Mouse (Mus musculus): ENCODE data around the gene Adamtsl3. TPM values are rescaled to one million over a fixed set of nuclear protein-coding genes. Genes with fewer than 3 reads are reported as not detected.

Adamtsl3 gene
- polyA plus RNA-seq, 1 experiment from 2014 or later, result 2.2 TPM

DNA sequence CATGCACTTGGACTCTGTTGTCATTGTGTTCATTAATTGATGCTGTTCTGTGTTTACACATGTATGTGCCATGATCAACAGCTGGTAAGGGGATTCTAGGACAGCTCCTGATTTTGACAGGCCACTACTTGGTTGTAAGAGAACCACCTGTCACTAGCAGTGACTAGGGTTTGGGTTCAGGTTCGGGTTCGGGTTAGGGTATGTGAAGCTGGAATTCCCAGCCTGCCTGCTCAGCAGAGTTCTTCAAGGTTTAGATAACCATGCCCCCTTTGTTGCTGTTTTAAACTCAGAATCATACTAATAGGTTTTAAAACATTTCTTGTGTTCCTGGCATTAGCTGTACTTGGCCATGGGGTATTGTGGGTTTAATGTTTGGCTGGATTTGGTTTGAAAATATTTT, 11.2 kb downstream of the Adamtsl3 start:
- TF ChIP-seq EP300 (optimal IDR thresholded peaks at IDR 0.05), result no peak
- no peak for TF ChIP-seq CTCF (IDR thresholded peaks at IDR 0.05; ENCODE audit: low read depth)
- Histone ChIP-seq H3K27ac (replicated peaks) (no peak overlapping the region), H3K4me2 (replicated peaks; ENCODE audit: low read depth) (no peak overlapping the region), H3K4me1 (replicated peaks; ENCODE audit: control insufficient read depth, insufficient read depth) (no peaks in the 10 kb centered on the region), H3K9ac (ENCODE audit: low read length) (no peak overlapping the region), H3K4me3 (ENCODE audit: low read depth, low read length) (no peak overlapping the region), H3K9me3 (ENCODE audit: control insufficient read depth, low read length) (no peaks in the 10 kb centered on the region), H3K36me3 (ENCODE audit: control insufficient read depth, insufficient read depth, low read length) (no peaks in the 10 kb centered on the region), H3K27me3 (ENCODE audit: control insufficient read depth, insufficient read depth, low read length) (no peaks in the 10 kb centered on the region)
- no peak for ATAC-seq (ENCODE audit: low FRiP score, low TSS enrichment)
- DNase-seq (ENCODE audit: low spot score), result peak; percentile 1
- WGBS, result 73% methylated on average over 2 of the region's 2 CpGs

DNA sequence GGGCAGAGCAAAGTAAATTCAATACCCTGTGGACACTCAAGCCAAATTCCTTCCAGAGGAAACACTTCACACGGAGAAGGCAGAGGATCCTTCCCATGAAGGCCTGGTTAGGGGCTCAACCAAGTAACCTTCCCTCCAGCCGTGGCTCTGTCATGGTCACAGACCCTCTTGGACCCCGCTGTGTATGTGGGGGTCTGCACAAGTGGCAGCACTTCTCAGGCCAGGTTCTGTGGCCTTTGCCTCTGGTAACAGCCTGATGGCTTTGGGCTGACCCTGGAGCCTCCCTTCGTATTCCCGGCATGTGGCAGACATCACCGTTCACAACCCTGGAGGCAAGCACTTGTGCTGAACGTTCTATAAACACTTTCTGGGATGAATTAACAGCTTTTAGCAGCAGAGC, 14.3 kb downstream of the Adamtsl3 start:
- TF ChIP-seq EP300 (optimal IDR thresholded peaks at IDR 0.05) (no peak), CTCF (IDR thresholded peaks at IDR 0.05; ENCODE audit: low read depth) (no peak)
- Histone ChIP-seq H3K4me3 (ENCODE audit: low read depth, low read length) (no peak overlapping the region), H3K4me2 (replicated peaks; ENCODE audit: low read depth) (no peak overlapping the region), H3K9me3 (ENCODE audit: control insufficient read depth, low read length) (no peaks in the 10 kb centered on the region), H3K27ac (replicated peaks) (peak overlapping the region; percentile 35; the same call in 1 of the 2 replicates), H3K36me3 (ENCODE audit: control insufficient read depth, insufficient read depth, low read length) (no peaks in the 10 kb centered on the region), H3K27me3 (ENCODE audit: control insufficient read depth, insufficient read depth, low read length) (no peaks in the 10 kb centered on the region), H3K4me1 (replicated peaks; ENCODE audit: control insufficient read depth, insufficient read depth) (no peaks in the 10 kb centered on the region), H3K9ac (ENCODE audit: low read length) (no peak overlapping the region; the same call in 1 of the 2 replicates)
- DNase-seq (ENCODE audit: low spot score), result no peak
- 58% methylated on average over 7 of the region's 7 CpGs for WGBS
- ATAC-seq (ENCODE audit: low FRiP score, low TSS enrichment), result no peak

DNA sequence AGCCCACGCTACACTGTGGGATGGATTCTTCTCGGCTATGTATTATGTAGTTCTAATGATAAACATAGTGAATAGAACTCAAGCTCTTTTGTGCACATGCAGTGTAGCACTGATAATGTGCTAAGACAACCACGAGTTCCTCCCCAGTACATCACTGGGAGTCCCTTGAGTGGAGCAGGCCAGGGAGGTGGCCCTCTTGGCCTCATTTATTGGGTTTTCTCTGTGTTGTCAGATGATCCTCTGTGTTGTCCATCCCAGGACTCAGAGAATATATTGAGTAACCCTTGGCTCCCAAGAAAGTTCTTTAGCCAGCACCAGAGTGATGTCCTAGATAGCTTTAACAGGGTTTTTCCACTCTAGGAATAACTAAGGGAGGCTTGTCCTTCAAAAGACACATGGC, 14.9 kb downstream of the Adamtsl3 start:
- Histone ChIP-seq H3K4me2 (replicated peaks; ENCODE audit: low read depth) (no peak overlapping the region), H3K4me3 (ENCODE audit: low read depth, low read length) (no peak overlapping the region), H3K27me3 (ENCODE audit: control insufficient read depth, insufficient read depth, low read length) (no peaks in the 10 kb centered on the region), H3K9me3 (ENCODE audit: control insufficient read depth, low read length) (no peaks in the 10 kb centered on the region), H3K4me1 (replicated peaks; ENCODE audit: control insufficient read depth, insufficient read depth) (no peaks in the 10 kb centered on the region), H3K27ac (replicated peaks) (no peak overlapping the region), H3K9ac (ENCODE audit: low read length) (no peak overlapping the region), H3K36me3 (ENCODE audit: control insufficient read depth, insufficient read depth, low read length) (no peaks in the 10 kb centered on the region)
- ATAC-seq (ENCODE audit: low FRiP score, low TSS enrichment), result no peak
- TF ChIP-seq EP300 (optimal IDR thresholded peaks at IDR 0.05) (no peak), CTCF (IDR thresholded peaks at IDR 0.05; ENCODE audit: low read depth) (no peak)
- peak; percentile 2 for DNase-seq (ENCODE audit: low spot score)
- 74% methylated on average over 3 of the region's 3 CpGs for WGBS

- no peak for DNase-seq (ENCODE audit: low spot score)
- TF ChIP-seq CTCF (IDR thresholded peaks at IDR 0.05; ENCODE audit: low read depth) (no peak), EP300 (optimal IDR thresholded peaks at IDR 0.05) (no peak)
- Histone ChIP-seq H3K9ac (ENCODE audit: low read length) (no peak overlapping the region), H3K9me3 (ENCODE audit: control insufficient read depth, low read length) (no peaks in the 10 kb centered on the region), H3K4me2 (replicated peaks; ENCODE audit: low read depth) (no peak overlapping the region), H3K4me3 (ENCODE audit: low read depth, low read length) (no peak overlapping the region), H3K36me3 (ENCODE audit: control insufficient read depth, insufficient read depth, low read length) (no peaks in the 10 kb centered on the region), H3K27ac (replicated peaks) (no peak overlapping the region), H3K27me3 (ENCODE audit: control insufficient read depth, insufficient read depth, low read length) (no peaks in the 10 kb centered on the region), H3K4me1 (replicated peaks; ENCODE audit: control insufficient read depth, insufficient read depth) (no peaks in the 10 kb centered on the region)
- ATAC-seq (ENCODE audit: low FRiP score, low TSS enrichment), result no peak
- WGBS, result 65% methylated on average over 5 of the region's 5 CpGs
Measured at GRCm38 (mm10) chr7:82359146-82359545, 23.7 kb downstream of the Adamtsl3 start.

DNA sequence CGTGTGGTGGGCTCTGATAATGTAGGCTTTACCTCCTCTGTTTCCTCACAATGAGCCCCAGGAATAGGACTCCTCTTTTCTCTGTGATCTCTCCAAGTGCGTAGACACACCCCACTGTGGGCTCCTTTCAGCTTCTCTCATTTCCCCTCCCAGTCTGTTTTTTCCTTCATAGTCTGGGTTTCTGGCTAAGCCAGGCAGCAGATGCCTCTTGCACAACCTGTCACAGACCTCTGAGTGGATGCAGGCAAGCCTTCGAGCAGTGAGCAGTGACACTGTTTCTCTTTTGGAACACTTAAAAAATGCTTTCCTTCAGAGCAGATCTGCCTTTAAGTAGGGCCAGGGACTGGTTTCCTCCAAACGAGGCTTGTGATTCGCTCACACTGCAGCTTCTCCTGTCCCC, 24.2 kb downstream of the Adamtsl3 start:
- Histone ChIP-seq H3K9me3 (ENCODE audit: control insufficient read depth, low read length) (no peaks in the 10 kb centered on the region), H3K4me3 (ENCODE audit: low read depth, low read length) (no peak overlapping the region), H3K4me2 (replicated peaks; ENCODE audit: low read depth) (no peak overlapping the region), H3K27me3 (ENCODE audit: control insufficient read depth, insufficient read depth, low read length) (no peaks in the 10 kb centered on the region), H3K36me3 (ENCODE audit: control insufficient read depth, insufficient read depth, low read length) (no peaks in the 10 kb centered on the region), H3K4me1 (replicated peaks; ENCODE audit: control insufficient read depth, insufficient read depth) (no peaks in the 10 kb centered on the region), H3K27ac (replicated peaks) (no peak overlapping the region), H3K9ac (ENCODE audit: low read length) (no peak overlapping the region)
- ATAC-seq (ENCODE audit: low FRiP score, low TSS enrichment) (peak; percentile 40; the same call in 1 of the 2 replicates), DNase-seq (ENCODE audit: low spot score) (peak; percentile 16)
- TF ChIP-seq CTCF (IDR thresholded peaks at IDR 0.05; ENCODE audit: low read depth), result no peak
- TF ChIP-seq EP300 (optimal IDR thresholded peaks at IDR 0.05), result no peak
- 52% methylated on average over 5 of the region's 5 CpGs for WGBS

DNA sequence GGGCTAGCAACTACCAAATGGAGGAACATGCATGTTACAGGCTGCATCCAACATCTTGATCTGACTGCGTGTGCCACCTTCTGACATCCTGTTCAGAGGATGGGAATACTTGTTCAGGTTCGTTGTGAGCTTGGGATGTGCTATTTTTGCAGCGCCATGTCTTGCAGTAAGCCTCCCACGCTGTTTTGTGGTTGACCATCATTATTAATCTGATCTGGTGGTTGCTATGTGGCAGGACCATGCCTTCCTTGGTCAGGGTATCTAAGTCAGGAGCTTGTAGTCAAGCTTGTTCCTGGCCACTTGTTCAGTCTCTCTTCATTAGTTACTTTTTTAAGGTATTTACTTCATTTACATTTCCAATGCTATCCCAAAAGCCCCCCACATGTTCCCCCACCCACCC, 24.7 kb downstream of the Adamtsl3 start:
- Histone ChIP-seq H3K9me3 (ENCODE audit: control insufficient read depth, low read length) (no peaks in the 10 kb centered on the region), H3K27ac (replicated peaks) (no peak overlapping the region), H3K27me3 (ENCODE audit: control insufficient read depth, insufficient read depth, low read length) (no peaks in the 10 kb centered on the region), H3K4me1 (replicated peaks; ENCODE audit: control insufficient read depth, insufficient read depth) (no peaks in the 10 kb centered on the region), H3K4me2 (replicated peaks; ENCODE audit: low read depth) (no peak overlapping the region), H3K9ac (ENCODE audit: low read length) (no peak overlapping the region), H3K4me3 (ENCODE audit: low read depth, low read length) (no peak overlapping the region), H3K36me3 (ENCODE audit: control insufficient read depth, insufficient read depth, low read length) (no peaks in the 10 kb centered on the region)
- TF ChIP-seq EP300 (optimal IDR thresholded peaks at IDR 0.05) (no peak), CTCF (IDR thresholded peaks at IDR 0.05; ENCODE audit: low read depth) (no peak)
- ATAC-seq (ENCODE audit: low FRiP score, low TSS enrichment) (no peak), DNase-seq (ENCODE audit: low spot score) (peak; percentile 10)
- 84% methylated on average over 4 of the region's 4 CpGs for WGBS

Measured in stomach, postnatal 0 days (tissue).